Mouse (Mus musculus): ENCODE results near the gene Olfr145. TPM values are rescaled to one million over a fixed set of nuclear protein-coding genes. Genes with fewer than 3 reads are reported as not detected.

Gene Olfr145
- total RNA-seq (2021): not detected
- long read RNA-seq, experiment 1: 0 reads
- long read RNA-seq, experiment 2: 0 reads

DNA sequence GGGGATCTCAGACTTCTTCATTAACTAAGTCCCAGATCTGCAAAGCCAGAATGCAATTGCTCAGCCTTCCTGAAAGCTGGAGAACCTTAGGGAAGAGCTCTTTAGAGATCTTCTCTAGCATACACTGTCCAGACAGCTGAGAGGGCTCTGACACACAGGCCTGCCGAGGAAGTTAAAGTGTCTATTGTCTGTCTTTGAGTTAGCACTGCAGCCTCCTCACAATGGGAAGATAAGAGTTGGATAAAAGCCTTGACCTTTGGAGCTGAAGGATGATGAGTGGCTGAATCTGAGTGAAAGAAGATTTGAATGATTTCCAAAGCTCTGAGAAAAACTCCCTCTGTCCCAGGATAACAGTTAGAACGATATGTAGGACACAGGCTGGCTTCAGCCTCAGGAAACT lies at the start of gene Olfr145:
Gene Olfr145 (plus strand): TSS at position 64 of the 400 bp plus-strand sequence.
- no peak for DNase-seq

- no peak for DNase-seq
These were observed 47.3 kb upstream of the Olfr145 start for GRCm38 (mm10) chr9:37849267-37849666.

DNA sequence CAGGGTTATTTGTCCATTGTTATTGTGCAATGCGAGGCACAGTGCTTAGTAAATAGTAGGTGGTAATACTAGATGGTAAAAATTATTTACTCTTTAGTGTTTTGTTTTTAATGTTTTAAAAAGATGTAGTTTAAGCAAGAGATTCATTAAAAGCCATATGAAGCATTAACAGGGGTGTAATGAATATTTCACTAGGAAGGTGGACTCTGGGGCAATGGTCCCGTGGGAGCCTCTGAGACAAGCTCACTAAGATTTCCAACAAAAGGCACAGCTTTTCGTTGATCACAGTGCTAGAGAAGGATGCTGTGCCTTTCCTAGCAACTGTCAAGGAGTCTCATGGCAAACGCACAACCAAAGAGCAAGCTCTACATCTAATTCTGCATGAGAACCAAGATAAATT lies 42.6 kb upstream of the Olfr145 start, which contains the start of gene Olfr877:
Gene Olfr877 (plus strand): TSS at position 301 of the 400 bp plus-strand sequence.
- no peak for DNase-seq

- DNase-seq: no peak
These were observed 33.2 kb upstream of the Olfr145 start for GRCm38 (mm10) chr9:37863325-37863724.

- DNase-seq: no peak
These were observed 26.3 kb upstream of the Olfr145 start for GRCm38 (mm10) chr9:37870246-37870645.

DNA sequence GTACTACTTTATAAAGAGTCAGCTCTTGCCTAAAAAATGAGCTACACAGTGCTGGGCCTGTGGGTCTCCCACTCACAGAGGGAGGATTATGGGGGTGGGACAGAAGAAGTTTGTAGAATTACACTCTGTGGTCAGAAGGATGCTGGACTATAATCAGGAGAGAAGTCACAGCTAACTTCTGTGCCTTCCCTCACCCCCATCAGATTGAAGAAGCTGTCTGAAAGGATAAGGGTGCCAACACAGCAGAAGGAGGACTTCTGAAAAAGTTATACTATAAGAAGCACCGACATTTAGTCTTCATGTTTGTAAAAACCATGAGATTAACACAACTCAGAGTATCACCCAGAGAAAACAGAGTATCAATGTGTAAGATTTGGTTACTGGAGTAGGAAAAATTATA lies 25.4 kb upstream of the Olfr145 start:
- DNase-seq: no peak

- no peak for DNase-seq
These were observed 25.0 kb upstream of the Olfr145 start for GRCm38 (mm10) chr9:37871536-37871935.

DNA sequence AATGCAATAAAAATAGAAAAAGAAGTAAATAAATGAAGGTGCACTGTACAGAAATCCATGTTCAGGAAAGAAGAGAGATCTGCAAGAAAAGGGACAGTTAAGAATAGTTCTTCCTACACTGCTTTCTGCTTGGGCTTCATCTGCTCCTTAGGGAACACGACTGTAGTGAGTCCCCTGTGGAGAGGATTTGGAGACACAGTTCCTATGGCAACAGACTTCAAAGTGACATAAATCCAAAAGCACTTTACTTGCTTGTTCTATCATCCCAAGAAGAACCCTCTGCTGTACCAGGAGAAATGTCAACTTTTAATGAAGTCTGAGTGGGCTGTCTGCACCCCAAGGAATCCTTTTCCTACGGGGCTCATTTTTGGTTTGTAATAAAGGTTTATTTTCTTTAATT lies 5.6 kb upstream of the Olfr145 start:
- DNase-seq: no peak

GRCm38 (mm10) chr9:37905555-37905954 lies 9.0 kb downstream of the Olfr145 start:
- no peak for DNase-seq

DNA sequence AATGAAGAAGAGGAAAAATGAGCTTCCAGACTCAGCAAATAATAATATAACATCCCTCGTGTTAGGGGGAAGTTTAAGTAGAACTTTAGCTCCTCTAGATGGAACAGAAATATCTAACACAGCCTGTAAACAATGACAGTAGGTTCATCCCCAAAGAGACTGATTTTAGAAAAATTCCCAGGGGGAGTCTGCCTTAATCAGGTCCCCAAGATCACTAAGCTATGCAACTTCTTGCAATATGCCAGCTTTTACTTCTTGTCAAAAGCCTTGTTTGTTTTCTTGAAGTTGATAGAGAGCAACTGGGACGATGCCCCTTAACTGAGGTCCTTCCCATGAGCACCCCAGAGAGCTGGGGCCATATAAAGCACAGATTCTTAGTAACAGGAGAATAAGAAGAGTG lies 21.0 kb downstream of the Olfr145 start, which contains the start of gene Olfr878:
Gene Olfr878 (plus strand): TSS at position 301 of the 400 bp plus-strand sequence.
- no peak for DNase-seq

GRCm38 (mm10) chr9:37918018-37918417 lies 21.5 kb downstream of the Olfr145 start:
- no peak for DNase-seq

DNA sequence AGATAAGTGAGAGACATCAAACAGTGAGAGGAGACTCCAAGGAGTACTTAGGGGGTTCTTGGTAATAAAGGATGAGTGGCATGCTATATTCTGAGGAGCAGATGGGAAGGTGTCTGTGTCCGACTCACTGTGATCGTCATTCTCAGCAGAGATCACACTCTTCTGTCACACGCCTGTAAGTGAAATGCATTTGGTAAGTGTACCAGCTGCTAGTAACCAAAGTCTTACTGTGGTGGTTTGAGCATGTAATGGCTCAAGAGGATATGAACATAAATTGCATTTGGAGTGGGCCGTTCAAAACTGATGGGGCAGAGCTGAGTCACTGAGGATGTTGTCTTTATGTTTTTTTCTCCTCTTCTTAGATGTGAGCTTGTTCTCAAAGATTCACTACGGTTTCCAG lies 27.7 kb downstream of the Olfr145 start:
- no peak for DNase-seq

DNA sequence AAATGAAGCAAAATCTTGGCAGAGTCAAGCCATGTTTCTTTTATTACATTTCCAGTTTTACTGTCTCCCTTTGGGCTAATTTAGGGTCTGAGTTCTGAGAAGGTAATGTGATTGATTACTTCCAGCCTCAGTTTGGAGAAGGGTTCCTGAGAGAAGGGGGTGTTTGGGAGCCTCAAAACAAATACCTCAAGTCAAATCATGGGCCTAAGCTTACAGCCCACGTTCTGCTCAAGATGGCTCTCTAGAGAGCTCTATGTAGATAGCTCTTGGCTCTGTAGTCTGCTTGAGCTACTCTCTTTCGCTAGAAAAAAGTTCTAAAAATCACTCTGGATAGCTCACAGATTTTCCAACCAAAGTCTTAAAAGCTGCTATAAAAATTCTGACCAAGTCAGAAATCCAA lies 28.9 kb downstream of the Olfr145 start:
- DNase-seq: no peak

- DNase-seq: no peak
These were observed 29.8 kb downstream of the Olfr145 start for GRCm38 (mm10) chr9:37926019-37927013.

DNA sequence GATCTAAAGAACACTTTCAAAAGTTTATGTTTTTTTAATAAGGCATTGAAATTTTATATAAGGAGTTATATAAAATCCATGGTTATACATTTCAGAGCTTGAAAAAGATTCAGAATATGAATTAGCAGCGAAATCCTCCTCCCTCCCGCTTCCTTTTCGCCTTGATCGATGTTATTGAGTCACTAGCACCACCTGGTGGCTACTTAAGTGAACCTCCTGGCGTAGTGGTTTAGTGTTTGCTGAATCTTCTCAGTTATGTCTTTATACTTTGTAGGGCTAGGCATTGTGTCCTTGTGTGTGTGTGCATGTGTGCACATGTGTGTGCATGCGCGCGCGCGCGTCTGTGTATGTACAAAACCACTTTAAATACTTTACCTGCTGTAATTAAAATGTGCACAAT lies 36.0 kb downstream of the Olfr145 start:
- DNase-seq: peak; percentile 28

DNA sequence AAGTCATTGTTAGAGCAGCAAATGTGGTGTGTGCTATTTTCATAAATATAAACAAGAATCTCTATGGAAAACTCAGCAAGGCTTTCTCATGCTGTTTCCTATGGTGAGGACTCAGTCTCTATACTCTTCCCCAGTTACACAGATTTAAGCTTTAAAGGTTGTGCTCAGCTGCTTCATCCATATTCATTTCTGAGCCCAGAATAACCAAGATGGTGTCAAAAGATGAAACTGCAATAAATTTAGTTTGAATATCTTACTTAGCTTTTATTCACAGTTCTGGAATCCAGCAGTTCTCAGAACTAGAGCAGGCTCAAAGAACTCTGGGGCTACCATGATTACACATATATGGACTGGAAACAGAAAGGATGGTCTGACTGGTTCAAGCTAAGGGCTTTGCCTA lies 37.6 kb downstream of the Olfr145 start:
- no peak for DNase-seq

DNA sequence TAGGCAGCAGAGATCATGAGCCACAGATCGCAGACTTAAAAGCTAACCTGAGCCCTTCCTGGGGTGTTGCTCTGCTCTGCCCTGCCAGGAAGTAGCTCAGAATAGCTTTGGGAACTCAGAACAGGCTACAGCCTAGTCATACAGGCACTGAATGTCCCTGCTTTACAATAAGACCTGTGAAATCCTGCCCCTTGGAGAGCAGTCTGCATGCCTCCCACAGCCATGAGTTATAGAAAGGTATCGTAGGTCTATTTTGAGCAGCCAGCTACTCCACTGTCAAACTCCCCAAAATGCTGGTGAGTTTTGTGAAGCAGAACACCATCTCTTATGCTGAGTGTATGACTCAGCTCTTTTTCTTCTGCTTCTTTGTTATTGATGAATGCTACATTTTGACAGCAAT lies 44.6 kb downstream of the Olfr145 start:
- no peak for DNase-seq

Other genes starting within 250 kb of the Olfr145 start
- gene Tbrg1, start 239.4 kb upstream of the Olfr145 start, total RNA-seq (2021): 10 to 100 TPM; 46.1 to 54.6 TPM
- gene Panx3, start 227.5 kb upstream of the Olfr145 start, total RNA-seq (2021): 1 to 10 TPM in 1 of 2 experiments, not detected in 1; 3.3 TPM
- not detected for gene Olfr160, start 180.5 kb upstream of the Olfr145 start, total RNA-seq (2021)
- gene Olfr874, start 151.6 kb upstream of the Olfr145 start, total RNA-seq (2021): not detected
- not detected for gene Olfr875, start 124.9 kb upstream of the Olfr145 start, total RNA-seq (2021)
- gene Olfr876, start 93.7 kb upstream of the Olfr145 start, total RNA-seq (2021): not detected
- not detected for gene Olfr877, start 42.5 kb upstream of the Olfr145 start, total RNA-seq (2021)
- gene Olfr878, start 21.1 kb downstream of the Olfr145 start, total RNA-seq (2021): not detected
- not detected for gene Olfr881, start 95.1 kb downstream of the Olfr145 start, total RNA-seq (2021)
- not detected for gene Olfr883, start 129.1 kb downstream of the Olfr145 start, total RNA-seq (2021)
- gene Olfr884, start 149.8 kb downstream of the Olfr145 start, total RNA-seq (2021): not detected
- gene Olfr885, start 164.6 kb downstream of the Olfr145 start, total RNA-seq (2021): not detected
- gene Olfr887, start 187.3 kb downstream of the Olfr145 start, total RNA-seq (2021): not detected
- gene Olfr888, start 211.4 kb downstream of the Olfr145 start, total RNA-seq (2021): not detected
- not detected for gene Olfr889, start 218.5 kb downstream of the Olfr145 start, total RNA-seq (2021)
- gene Olfr890, start 245.8 kb downstream of the Olfr145 start, total RNA-seq (2021): not detected

Data from gastrocnemius, postnatal 10 days (tissue).